Mouse (Mus musculus) erythroblast, adult 5-6 weeks (primary cell): ENCODE data around the gene B430305J03Rik. TPM values are rescaled to one million over a fixed set of nuclear protein-coding genes. Genes with fewer than 3 reads are reported as not detected.

ENCODE experiments used
- ATAC-seq: replicated peaks from 2 replicates; pipeline ENCODE4 v1.8.0; 2016; ENCODE audit warnings: moderate number of reproducible peaks, mild to moderate bottlenecking, moderate TSS enrichment, inconsistent platforms; ENCODE audit not compliant: poor library complexity, low FRiP score, severe bottlenecking
- total RNA-seq, 2 experiments: library from RNA; stranded (forward) in 1 of 2; stranded (reverse) in 1 of 2; fragments of 150-400 nt in 1 of 2; fragments of 200-764, 138-1000 nt in 1 of 2; gene quantifications; 2 replicates each; pipeline versions ENCODE4 v1.2.3 to v1.2.4; 2015 to 2017; ENCODE audit warnings: low replicate concordance in 2 of 2

Gene B430305J03Rik
- total RNA-seq (2015; ENCODE audit: low replicate concordance) (not detected in 2 replicates), total RNA-seq (2017; ENCODE audit: low replicate concordance) (not detected in 2 replicates)

DNA sequence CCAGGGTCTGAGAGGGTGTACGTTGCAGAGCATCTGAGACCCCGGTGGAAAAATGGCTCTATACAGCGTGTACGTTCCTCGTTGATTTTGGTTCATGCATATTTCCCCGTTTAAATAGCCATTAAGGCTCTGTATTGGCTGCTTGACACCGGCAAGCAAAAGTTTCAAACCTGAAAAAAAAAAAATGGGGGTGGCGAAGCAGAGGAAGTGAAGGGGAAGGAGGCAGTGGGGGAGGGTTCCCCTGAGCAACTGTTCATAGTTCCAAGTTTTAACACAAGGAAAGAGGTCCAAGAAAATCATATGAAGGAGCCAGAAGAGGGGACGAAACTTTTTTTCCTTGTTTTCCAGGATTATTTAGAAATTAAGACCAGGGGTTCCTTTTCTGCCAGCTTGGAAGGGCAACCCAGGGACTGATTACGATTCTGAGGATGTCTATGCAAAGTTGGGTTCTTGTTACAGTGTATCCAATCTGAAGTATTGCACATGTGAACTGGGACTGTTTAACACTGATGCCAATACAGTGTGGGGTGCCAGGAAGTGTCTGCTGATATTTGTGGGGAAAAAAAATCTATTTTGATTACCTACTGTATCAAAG, at the start of gene B430305J03Rik:
TSS of gene B430305J03Rik (minus strand) at position 173 of the 595 bp plus-strand sequence.
- ATAC-seq = no peak

DNA sequence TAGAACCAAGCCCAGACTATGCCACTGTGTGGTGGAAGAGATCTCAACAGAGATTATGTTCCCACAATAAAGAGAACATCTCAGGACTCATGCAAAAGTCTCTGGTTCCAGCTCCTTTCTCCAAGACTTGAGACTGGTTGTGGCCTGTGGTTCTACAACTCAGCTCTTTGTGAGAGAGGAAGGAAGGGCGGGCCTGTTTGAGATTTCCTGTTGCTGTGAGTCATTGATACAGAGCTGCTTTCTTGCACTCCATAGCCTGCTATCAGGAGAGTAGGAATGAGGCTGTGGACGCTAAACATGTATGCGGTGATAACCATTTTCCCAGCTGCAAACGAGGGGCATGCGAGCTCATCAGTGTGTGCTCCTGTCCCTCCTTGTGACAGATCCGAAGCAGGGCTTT, 43.9 kb upstream of the B430305J03Rik start:
- no peak for ATAC-seq

- ATAC-seq = no peak
Measured at GRCm38 (mm10) chr3:61406921-61407320, 41.2 kb upstream of the B430305J03Rik start.

DNA sequence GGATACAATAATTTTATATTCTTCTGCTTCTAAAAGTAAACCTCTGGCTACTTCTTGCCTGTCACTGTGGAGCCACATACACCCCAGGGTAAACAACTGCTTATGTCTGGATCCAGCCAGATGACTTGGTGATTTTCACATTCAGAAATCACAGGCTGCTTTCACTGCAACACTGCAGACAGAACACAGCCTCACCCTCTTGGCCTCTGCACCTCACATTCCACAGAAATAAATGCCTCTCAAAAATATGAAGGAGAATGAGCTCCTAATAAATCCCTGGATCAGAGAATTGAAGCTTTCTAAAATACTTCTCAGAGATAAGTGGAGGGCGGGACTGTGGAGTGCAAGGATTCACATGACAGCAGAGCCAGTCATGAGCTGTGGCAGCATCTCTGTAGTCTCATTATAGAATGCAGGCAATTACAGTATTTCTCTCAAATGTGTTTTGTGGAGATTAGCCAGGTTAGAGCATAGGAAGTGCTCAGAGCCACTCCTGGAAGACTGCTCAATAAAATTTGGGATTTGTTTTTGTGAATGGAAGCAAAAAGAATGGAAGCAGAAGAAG, 35.2 kb upstream of the B430305J03Rik start:
- ATAC-seq = no peak

DNA sequence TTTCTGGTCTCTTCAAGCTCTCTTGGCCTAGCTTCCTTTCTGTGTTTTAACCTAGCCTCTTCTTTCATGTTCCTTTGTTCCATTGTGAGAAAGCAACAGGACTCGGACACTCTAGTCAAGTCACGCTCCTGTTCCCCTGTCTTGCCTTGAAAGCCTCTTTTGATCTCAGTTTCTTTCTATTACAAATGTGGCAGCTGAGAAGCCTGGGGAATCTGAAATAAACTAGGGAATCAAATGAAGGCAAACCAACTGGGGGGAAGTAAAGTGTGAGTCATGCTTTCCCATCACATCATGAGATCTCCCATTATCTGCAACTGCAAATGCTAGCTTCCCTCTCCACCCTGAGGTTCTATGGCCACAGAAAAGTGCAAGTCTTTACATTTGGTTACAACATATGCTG, 31.0 kb upstream of the B430305J03Rik start:
- ATAC-seq = no peak

DNA sequence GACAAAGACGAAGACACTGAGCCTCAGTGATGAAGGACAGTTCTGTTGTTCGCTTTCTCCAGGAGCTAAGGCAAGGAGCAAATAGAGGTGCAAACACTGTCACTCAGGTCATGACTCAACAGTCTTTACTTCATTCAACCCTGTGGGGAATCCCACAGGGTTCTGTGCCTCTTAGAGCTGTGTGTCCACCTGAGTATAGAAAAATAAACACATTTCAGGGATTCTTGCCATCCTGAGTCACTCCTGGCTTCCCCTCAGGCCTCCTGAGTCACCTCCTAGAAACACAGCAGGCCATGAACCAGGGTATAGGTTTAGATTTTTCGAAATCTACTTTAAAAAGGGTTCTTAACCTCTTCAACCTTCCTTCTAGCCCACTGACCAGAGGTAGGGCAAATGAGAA, 29.6 kb upstream of the B430305J03Rik start:
- no peak for ATAC-seq

DNA sequence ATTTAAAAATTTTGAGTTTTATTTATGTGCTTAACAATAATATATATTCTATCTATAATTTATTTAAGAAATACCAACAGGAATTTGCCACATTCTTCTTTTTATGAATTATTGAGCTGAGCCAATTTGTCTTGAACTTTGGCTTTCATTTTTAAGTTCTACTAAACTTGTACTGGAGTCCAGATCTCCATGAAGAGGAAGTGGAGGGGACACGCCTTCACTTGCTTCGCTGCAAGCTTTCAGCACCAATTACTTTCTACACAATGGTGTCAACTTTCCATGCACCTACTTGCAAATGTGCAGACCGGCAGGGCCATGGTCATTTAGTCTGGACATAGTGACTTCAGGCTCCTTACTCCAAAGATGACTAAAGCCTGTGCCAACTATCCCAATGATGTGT, 27.8 kb upstream of the B430305J03Rik start:
- ATAC-seq = no peak

GRCm38 (mm10) chr3:61392881-61393280, 27.1 kb upstream of the B430305J03Rik start:
- peak; percentile 82 for ATAC-seq

GRCm38 (mm10) chr3:61391564-61391963, 25.8 kb upstream of the B430305J03Rik start:
- ATAC-seq = no peak

DNA sequence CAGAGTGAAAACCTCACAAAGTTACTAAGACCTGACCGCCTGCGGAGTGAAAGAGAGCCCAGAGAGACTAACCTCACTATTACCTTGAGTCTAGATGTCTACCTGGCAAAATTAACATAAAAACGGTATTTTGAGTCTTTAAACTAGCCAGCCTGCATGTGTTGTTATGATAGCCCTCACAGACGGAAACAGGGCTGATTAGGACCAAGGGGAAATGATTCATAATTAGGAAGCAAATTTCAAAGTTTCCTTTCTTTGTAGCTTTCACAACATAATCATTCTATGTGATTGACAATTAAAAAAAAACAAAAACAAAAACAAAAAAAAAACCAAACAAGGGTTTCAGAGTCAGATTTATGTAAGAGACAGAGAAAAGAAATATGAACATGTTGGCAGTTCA, 20.6 kb upstream of the B430305J03Rik start:
- no peak for ATAC-seq

- ATAC-seq = no peak
Measured at GRCm38 (mm10) chr3:61376001-61376400, 10.2 kb upstream of the B430305J03Rik start.

GRCm38 (mm10) chr3:61368446-61368845, 2.7 kb upstream of the B430305J03Rik start:
- ATAC-seq = no peak

GRCm38 (mm10) chr3:61364978-61365778, 573 bp downstream of the B430305J03Rik start:
- peak; percentile 51 for ATAC-seq

DNA sequence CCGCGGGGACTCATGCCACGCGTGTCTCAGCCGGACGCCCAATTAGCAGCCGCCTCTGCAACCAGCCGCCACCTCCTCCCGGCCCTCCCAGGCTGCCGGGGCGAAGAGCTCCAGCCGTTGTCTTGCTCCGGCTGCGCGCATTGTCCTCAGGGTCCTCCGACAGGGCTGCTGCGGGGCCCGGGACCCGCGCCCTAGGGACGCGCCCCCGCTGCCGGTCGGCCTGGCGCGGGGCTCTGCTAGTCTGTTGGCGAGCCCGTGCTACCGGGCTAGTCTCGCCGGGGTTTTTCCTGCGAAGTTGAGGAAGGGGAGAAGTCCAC, 1.1 kb downstream of the B430305J03Rik start:
- no peak for ATAC-seq

DNA sequence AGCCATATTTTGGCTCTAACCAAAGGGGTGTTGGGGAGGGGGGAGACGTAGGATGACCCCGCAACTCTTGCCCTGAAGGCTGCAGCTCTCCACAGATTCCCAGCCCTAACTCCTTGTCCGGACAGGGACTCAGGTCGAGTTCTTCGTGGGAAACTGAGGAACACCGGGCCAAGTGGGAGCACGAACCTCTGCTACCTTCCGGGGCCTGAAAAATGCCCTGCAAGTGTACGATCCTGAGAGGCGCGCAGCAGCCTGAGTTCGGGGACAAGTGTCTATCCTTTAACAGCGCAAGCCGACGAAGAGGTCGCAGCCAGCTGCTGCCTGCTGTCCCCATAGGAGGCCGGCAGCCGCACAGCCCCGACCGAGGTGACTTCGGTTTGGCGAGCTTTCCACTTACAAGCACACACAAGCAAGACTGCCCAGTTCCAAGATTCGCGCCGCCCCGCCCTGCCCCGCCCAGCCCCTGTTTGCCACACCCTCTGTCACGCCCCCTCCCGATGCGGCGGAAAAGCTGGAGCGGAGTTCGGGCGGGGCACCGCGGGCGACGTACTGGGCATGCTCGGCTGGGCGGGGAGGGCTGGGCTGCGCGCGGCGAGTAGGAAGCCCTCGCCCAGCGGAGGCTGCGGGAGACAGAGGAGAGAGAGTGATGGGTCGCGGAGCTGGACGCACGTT, 1.6 kb downstream of the B430305J03Rik start:
- ATAC-seq = peak; percentile 90

DNA sequence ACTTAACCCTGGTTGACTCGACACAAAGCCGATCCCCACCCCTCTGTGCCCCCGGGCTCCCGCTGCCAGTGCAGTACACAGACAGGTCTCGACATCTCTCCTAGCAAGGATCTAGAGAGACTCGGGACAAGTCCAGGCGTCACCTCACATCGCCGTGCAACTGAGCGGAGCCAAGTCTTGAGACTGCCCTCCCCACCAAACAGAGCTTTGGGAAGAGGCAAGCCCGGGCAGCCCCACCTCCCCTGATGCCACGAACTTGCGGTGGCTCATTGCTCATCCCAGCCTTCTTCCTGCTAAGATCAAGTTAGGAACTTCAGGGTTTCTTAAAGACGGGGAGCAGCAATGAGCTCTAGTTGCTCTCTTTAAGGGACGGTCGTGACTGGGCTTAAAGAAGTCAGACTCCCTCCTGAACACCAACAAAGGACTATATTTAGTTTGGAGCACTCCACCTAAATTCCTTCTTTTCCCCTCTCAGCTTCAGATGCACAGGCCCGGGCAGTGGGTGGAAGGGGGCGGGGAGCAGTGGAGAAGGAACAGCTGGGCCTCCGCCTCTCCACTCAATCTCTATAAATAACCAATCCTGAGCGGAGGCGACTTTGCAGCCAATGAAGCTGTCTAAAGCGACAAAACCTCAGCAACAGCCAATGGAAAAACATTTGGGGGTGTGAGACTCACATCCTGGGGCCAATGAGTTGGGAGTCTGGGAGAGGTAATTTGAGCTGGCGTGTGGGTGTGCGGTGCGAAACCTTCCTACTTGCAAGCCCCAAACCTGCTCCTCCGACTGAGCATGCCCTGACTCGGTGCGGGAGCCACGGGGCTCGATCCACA, 2.4 kb downstream of the B430305J03Rik start:
- ATAC-seq = peak; percentile 44

DNA sequence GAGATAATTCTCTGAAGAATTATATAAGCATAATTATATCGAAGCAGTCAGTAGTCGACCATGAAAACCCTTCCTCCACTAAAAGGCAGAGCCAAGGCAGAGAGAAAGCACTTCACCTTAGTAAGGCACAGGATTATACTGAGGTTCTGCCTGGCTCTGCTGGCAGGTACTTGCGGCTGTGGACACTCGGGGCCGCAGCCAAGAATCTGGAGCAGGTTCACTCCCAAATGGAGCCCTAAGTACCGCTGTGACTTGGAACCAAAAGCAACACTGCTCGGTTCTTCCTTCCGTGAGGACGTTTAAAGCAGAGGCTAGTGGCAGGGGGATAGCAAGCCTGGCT, 3.0 kb downstream of the B430305J03Rik start:
- ATAC-seq = no peak

- ATAC-seq = no peak
Measured at GRCm38 (mm10) chr3:61361338-61361737, 4.4 kb downstream of the B430305J03Rik start, which contains the start of gene Rap2b. Rap2b (plus strand) TSS chr3:61361638.

DNA sequence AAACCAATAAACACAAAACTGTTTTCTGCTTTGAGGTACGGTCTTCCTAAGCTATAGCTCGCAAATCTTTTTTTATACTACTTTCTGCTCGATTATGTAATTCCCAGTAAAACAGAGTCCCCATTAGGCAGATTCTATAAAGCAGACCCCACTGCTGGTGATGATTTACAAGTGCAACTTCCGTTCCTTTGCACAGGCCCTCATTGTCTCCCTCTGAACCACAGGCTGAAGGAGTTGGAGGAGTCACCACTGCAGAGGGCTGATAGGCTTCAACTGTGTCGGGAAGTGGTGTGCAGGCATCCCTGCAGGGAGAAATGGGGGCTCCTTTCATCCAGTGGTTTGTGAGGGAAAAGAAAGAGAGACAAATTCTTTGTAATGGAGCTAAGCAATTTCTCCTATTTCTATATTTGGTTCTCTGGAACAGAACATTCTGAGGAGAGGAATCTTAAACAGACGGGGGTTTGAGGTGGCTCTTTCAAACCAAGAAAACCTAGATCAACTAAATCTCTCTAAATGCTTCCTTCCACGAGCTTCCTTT, 6.9 kb downstream of the B430305J03Rik start:
- ATAC-seq = no peak

GRCm38 (mm10) chr3:61358107-61358506, 7.6 kb downstream of the B430305J03Rik start:
- ATAC-seq = no peak
